In the genomic region with DNA sequence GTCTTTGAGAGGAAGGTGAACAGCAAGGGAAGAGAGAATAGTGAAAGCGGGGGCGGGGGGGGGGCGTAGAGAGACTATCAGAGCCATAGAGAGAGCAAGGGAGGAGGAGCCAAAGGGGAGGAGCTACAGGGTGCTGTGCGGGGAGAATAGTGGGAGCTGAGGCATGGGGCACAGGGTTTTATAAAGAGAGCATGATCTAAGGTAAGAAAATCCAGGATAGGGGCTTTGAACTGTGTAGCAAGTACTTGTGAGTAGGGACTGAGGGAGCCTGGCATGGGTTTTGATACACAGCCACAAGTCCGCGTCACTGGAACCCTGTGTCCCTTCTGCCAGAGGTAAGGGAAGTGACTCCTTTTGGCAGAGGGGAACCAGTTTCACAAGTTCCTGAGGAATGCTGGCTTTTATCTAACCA, we compare ENCODE assay signal across 8 mouse cellular contexts. TPM values are rescaled to one million over a fixed set of nuclear protein-coding genes. Genes with fewer than 3 reads are reported as not detected.
A peak's percentile ranks its signal among the peaks of the same experiment; 100 is the strongest.
DNase-seq lines count a peak whose midpoint lies in the region; ATAC-seq and TF ChIP-seq lines count a peak whose summit lies in the region.

No protein-coding gene starts in this region.

- no peak for TF ChIP-seq POLR2A in thymus, adult 2 months (IDR thresholded peaks at IDR 0.05; ENCODE audit: control insufficient read depth, extremely low read depth, insufficient read depth, low read length, poor library complexity)

- no peak for ATAC-seq in limb, embryonic 11.5 days (ENCODE audit: insufficient number of reproducible peaks, low FRiP score, low TSS enrichment, low read depth)
- peak; percentile 93 for ATAC-seq in megakaryocyte-erythroid progenitor cell, adult 5-6 weeks (replicated peaks; ENCODE audit: low FRiP score, low TSS enrichment, poor library complexity, severe bottlenecking)

- no peak for TF ChIP-seq CTCF in thymus, adult 2 months (IDR thresholded peaks at IDR 0.05; ENCODE audit: borderline replicate concordance, control insufficient read depth, extremely low read depth, insufficient read depth, low read length, poor library complexity)

- peak overlapping the region; percentile 22; the same call in 1 of the 2 replicates for H3K4me2 ChIP-seq in limb, embryonic 11.5 days (ENCODE audit: low read depth, severe bottlenecking)

- H3K27ac ChIP-seq in thymus, adult 2 months (ENCODE audit: control insufficient read depth, insufficient read depth, low read length) = no peak overlapping the region
- no peak overlapping the region; the same call in 1 of the 2 replicates for H3K27ac ChIP-seq in embryonic facial prominence, embryonic 10.5 days (replicated peaks)
- H3K27ac ChIP-seq in limb, embryonic 11.5 days (replicated peaks; ENCODE audit: low read depth, low read length) = no peak overlapping the region

- 21% methylated on average over 5 of the region's 6 CpGs for WGBS in thymus, adult 2 months
- WGBS in embryonic facial prominence, embryonic 10.5 days = 18% methylated on average over 6 of the region's 6 CpGs
- 13% methylated on average over 6 of the region's 6 CpGs for WGBS in limb, embryonic 11.5 days

- H3K36me3 ChIP-seq in thymus, adult 2 months (ENCODE audit: control insufficient read depth, insufficient read depth, low read length) = no peaks in the 10 kb centered on the region
- H3K36me3 ChIP-seq in embryonic facial prominence, embryonic 10.5 days (replicated peaks) = no peaks in the 10 kb centered on the region
- no peaks in the 10 kb centered on the region for H3K36me3 ChIP-seq in limb, embryonic 11.5 days (ENCODE audit: control insufficient read depth, insufficient read depth, low read length)

- H3K27me3 ChIP-seq in thymus, adult 2 months (ENCODE audit: control insufficient read depth, insufficient read depth, low read length) = no peaks in the 10 kb centered on the region
- no peaks in the 10 kb centered on the region for H3K27me3 ChIP-seq in embryonic facial prominence, embryonic 10.5 days (replicated peaks; ENCODE audit: low read depth, poor library complexity, severe bottlenecking)
- H3K27me3 ChIP-seq in limb, embryonic 11.5 days (ENCODE audit: control insufficient read depth, insufficient read depth, low read length) = no peaks in the 10 kb centered on the region

- DNase-seq in thymus, adult 2 months = peak; percentile 29
- DNase-seq in thymus, adult 18-20 months = no peak
- peak; percentile 32 for DNase-seq in embryonic facial prominence, embryonic 10.5 days (ENCODE audit: low spot score)
- peak; percentile 61 to 63 for DNase-seq in heart, postnatal 36 days
- DNase-seq in limb, embryonic 11.5 days (ENCODE audit: low spot score) = no peak
- DNase-seq in left cerebral cortex, postnatal 14 days (ENCODE audit: low spot score in 2 of 2) = no peak
- DNase-seq in left cerebral cortex, postnatal 4 days = no peak

- H3K9me3 ChIP-seq in embryonic facial prominence, embryonic 10.5 days = no peaks in the 10 kb centered on the region
- H3K9me3 ChIP-seq in limb, embryonic 11.5 days (ENCODE audit: control insufficient read depth, low read length) = no peaks in the 10 kb centered on the region

- H3K4me1 ChIP-seq in thymus, adult 2 months (replicated peaks; ENCODE audit: control insufficient read depth, insufficient read depth, low read length) = peaks cover 15% of the 10 kb centered on the region
- H3K4me1 ChIP-seq in embryonic facial prominence, embryonic 10.5 days = peaks cover 43% of the 10 kb centered on the region
- H3K4me1 ChIP-seq in limb, embryonic 11.5 days (ENCODE audit: control insufficient read depth, insufficient read depth, low read length) = peaks cover 18% of the 10 kb centered on the region

- intact Hi-C loops in heart, postnatal 36 days (cut with DNase I) = no loop called here
- intact Hi-C loops in left cerebral cortex, postnatal 14 days (cut with DNase I) = loop anchor here (10.0 kb wide), 1 partner anchor 72 kb away; a partner anchor contains a TSS
- intact Hi-C loops in left cerebral cortex, postnatal 4 days (cut with DNase I) = no loop called here

- H3K9ac ChIP-seq in limb, embryonic 11.5 days (ENCODE audit: low read length) = no peak overlapping the region

- no peak overlapping the region for H3K4me3 ChIP-seq in thymus, adult 2 months (ENCODE audit: control insufficient read depth, insufficient read depth, low read length)
- H3K4me3 ChIP-seq in embryonic facial prominence, embryonic 10.5 days = peak overlapping the region; percentile 42
- no peak overlapping the region for H3K4me3 ChIP-seq in limb, embryonic 11.5 days (ENCODE audit: low read depth, low read length)

RNA-seq across cellular contexts. Expression of a gene that starts 54.9 kb away (rescaled TPM):
- polyA plus RNA-seq in thymus, adult 2 months (2012; rRNA removed) = 9.8 and 10.2 TPM in 2 replicates
- polyA plus RNA-seq in embryonic facial prominence, embryonic 10.5 days (2016; fragmentation: Nextera tagmentation; extraction: Ambion mirVana) = 48.7 and 52.4 TPM in 2 replicates
- 10 to 100 TPM; 26.6 to 34.3 TPM for total RNA-seq in heart, postnatal 36 days (2021)
- 39.1 and 49.3 TPM in 2 replicates for polyA plus RNA-seq in limb, embryonic 11.5 days (2014; fragmentation: Nextera tagmentation; extraction: Ambion mirVana)
- 27.6 and 32.8 TPM in 2 replicates for total RNA-seq in megakaryocyte-erythroid progenitor cell, adult 5-6 weeks (2014; fragmentation: Nextera tagmentation)
- 24.3 and 34.3 TPM in 2 replicates for total RNA-seq in megakaryocyte-erythroid progenitor cell, adult 5-6 weeks (2017)
- 10 to 100 TPM; 50.9 to 54.8 TPM for total RNA-seq in left cerebral cortex, postnatal 14 days (2021)
- 10 to 100 TPM; 51.9 to 59.1 TPM for total RNA-seq in left cerebral cortex, postnatal 4 days (2021)

Comparison
In these comparisons a context has a peak if more than half of its experiments do, and no peak if none do; other contexts are left out.
1. DNase-seq: peak in thymus, adult 2 months (single experiment), embryonic facial prominence, embryonic 10.5 days (single experiment) and heart, postnatal 36 days (2 of 2); none in thymus, adult 18-20 months (0 of 2), limb, embryonic 11.5 days (single experiment), left cerebral cortex, postnatal 14 days (0 of 2) and left cerebral cortex, postnatal 4 days (single experiment).